Mouse (Mus musculus) kidney, embryonic 14.5 days (tissue): ENCODE results near the gene 2310009B15Rik. TPM values are rescaled to one million over a fixed set of nuclear protein-coding genes. Genes with fewer than 3 reads are reported as not detected.

ENCODE experiments used
- ATAC-seq: fragments of 200-750 bp; cut with Nextera tagmentation; 2 replicates; pipeline ENCODE4 v1.8.0; 2017; ENCODE audit warnings: moderate number of reproducible peaks, mild to moderate bottlenecking, moderate TSS enrichment, moderate library complexity; ENCODE audit not compliant: low FRiP score, low TSS enrichment
- H3K27ac ChIP-seq: fragments of 300-500 bp; sonication (generic); 2 replicates; pipeline ENCODE4 v1.5.1; 2014; ENCODE audit warnings: low read depth, mild to moderate bottlenecking, low read length, moderate library complexity, mixed read lengths
- H3K27me3 ChIP-seq: fragments of 300-500 bp; sonication (generic); 2 replicates; pipeline ENCODE4 v1.6.1; 2014; ENCODE audit warnings: mild to moderate bottlenecking, low read length; ENCODE audit not compliant: control insufficient read depth, insufficient read depth
- H3K36me3 ChIP-seq: fragments of 300-500 bp; sonication (generic); 2 replicates; pipeline ENCODE4 v1.6.1; 2014; ENCODE audit warnings: low read length, mixed read lengths; ENCODE audit not compliant: control insufficient read depth, insufficient read depth
- H3K4me1 ChIP-seq: fragments of 300-500 bp; sonication (generic); 2 replicates; pipeline ENCODE4 v1.6.1; 2014; ENCODE audit warnings: low read length, mixed read lengths; ENCODE audit not compliant: control insufficient read depth, insufficient read depth
- H3K4me2 ChIP-seq: fragments of 300-500 bp; sonication (generic); replicated peaks from 2 replicates; pipeline ENCODE4 v1.6.1; 2014; ENCODE audit warnings: low read depth, mild to moderate bottlenecking, low read length
- H3K4me3 ChIP-seq: fragments of 300-500 bp; sonication (generic); 2 replicates; pipeline ENCODE4 v1.5.1; 2014; ENCODE audit warnings: mild to moderate bottlenecking, low read length
- H3K9ac ChIP-seq: fragments of 300-500 bp; sonication (generic); 2 replicates; pipeline ENCODE4 v1.6.1; 2014; ENCODE audit warnings: low read depth, mild to moderate bottlenecking, low read length, moderate library complexity
- H3K9me3 ChIP-seq: fragments of 300-500 bp; sonication (generic); 2 replicates; pipeline ENCODE4 v1.6.1; 2016; ENCODE audit warnings: low read length; ENCODE audit not compliant: control insufficient read depth
- WGBS: fragments of 180-500 bp; shearing (Covaris S2); extraction: QIAGEN DNeasy Blood & Tissue Kit; methylation state at CpG from one replicate; pipeline ENCODE4 v1.1.7; 2014; 5-methylcytosine and 5-hydroxymethylcytosine counted together
- polyA plus RNA-seq: library from polyadenylated mRNA; unstranded; fragments of >200 nt; fragmentation: Nextera tagmentation; extraction: Ambion mirVana; gene quantifications from 2 replicates; pipeline ENCODE4 v1.2.1, GENCODE M21; 2014

2310009B15Rik gene
- polyA plus RNA-seq, 1 experiment from 2014 or later: 47.8 TPM

- H3K27me3 ChIP-seq: peaks cover 48% of the 10 kb centered on the region
- H3K9ac ChIP-seq: no peak overlapping the region
- H3K36me3 ChIP-seq: no peaks in the 10 kb centered on the region; the same call in 1 of the 2 replicates
- H3K4me1 ChIP-seq: 0 out of 2 replicates have a peak, but pooled peaks cover 8% of the 10 kb centered on the region
- ATAC-seq: no peak
- H3K4me3 ChIP-seq: no peak overlapping the region
- H3K9me3 ChIP-seq: no peaks in the 10 kb centered on the region
- H3K27ac ChIP-seq: no peak overlapping the region
- H3K4me2 ChIP-seq: no peak overlapping the region
- WGBS: 100% methylated on average over 1 of the region's 1 CpGs
Measured at GRCm38 (mm10) chr1:138850823-138851222, 5.8 kb downstream of the 2310009B15Rik start.

GRCm38 (mm10) chr1:138850161-138850539, 6.5 kb downstream of the 2310009B15Rik start:
- H3K27me3 ChIP-seq: peaks cover 54% of the 10 kb centered on the region
- 36% methylated on average over 2 of the region's 4 CpGs for WGBS

GRCm38 (mm10) chr1:138849531-138850160, 7.0 kb downstream of the 2310009B15Rik start:
- ATAC-seq: no peak
- Histone ChIP-seq H3K4me1 (0 out of 2 replicates have a peak, but pooled peaks cover 8% of the 10 kb centered on the region), H3K9ac (no peak overlapping the region), H3K27me3 (peaks cover 59% of the 10 kb centered on the region), H3K27ac (no peak overlapping the region), H3K4me3 (no peak overlapping the region), H3K4me2 (no peak overlapping the region), H3K36me3 (no peaks in the 10 kb centered on the region; the same call in 1 of the 2 replicates), H3K9me3 (no peaks in the 10 kb centered on the region)
- 7% methylated on average over 8 of the region's 8 CpGs for WGBS

More at GRCm38 (mm10) chr1:138850161-138850539, 6.5 kb downstream of the 2310009B15Rik start:
- Histone ChIP-seq H3K9me3 (no peaks in the 10 kb centered on the region), H3K4me2 (no peak overlapping the region), H3K4me3 (no peak overlapping the region), H3K9ac (no peak overlapping the region), H3K27ac (no peak overlapping the region), H3K4me1 (0 out of 2 replicates have a peak, but pooled peaks cover 8% of the 10 kb centered on the region), H3K36me3 (no peaks in the 10 kb centered on the region; the same call in 1 of the 2 replicates)
- no peak for ATAC-seq

- Histone ChIP-seq H3K9me3 (no peaks in the 10 kb centered on the region), H3K27me3 (peaks cover 68% of the 10 kb centered on the region), H3K4me2 (peak within 1 kb of the TSS; percentile 48), H3K4me1 (0 out of 2 replicates have a peak, but pooled peaks cover 8% of the 10 kb centered on the region), H3K36me3 (no peaks in the 10 kb centered on the region; the same call in 1 of the 2 replicates), H3K9ac (0 out of 2 replicates have a peak within 1 kb of the TSS, but pooled peaks have one; percentile 12), H3K27ac (no peak within 1 kb of the TSS), H3K4me3 (peak within 1 kb of the TSS; percentile 32)
- ATAC-seq: peak; percentile 65
- under 1% methylated on average over 31 of the region's 33 CpGs for WGBS
Measured at GRCm38 (mm10) chr1:138848511-138849109, 8.0 kb downstream of the 2310009B15Rik start, which contains the start of gene Lhx9. TSS of gene Lhx9 (minus strand) at chr1:138848577.

GRCm38 (mm10) chr1:138848026-138848425, 8.6 kb downstream of the 2310009B15Rik start:
- WGBS: under 1% methylated on average over 16 of the region's 16 CpGs
- Histone ChIP-seq H3K27ac (no peak overlapping the region), H3K27me3 (peaks cover 73% of the 10 kb centered on the region)

GRCm38 (mm10) chr1:138847146-138847545, 9.5 kb downstream of the 2310009B15Rik start:
- Histone ChIP-seq H3K4me1 (0 out of 2 replicates have a peak, but pooled peaks cover 8% of the 10 kb centered on the region), H3K9ac (no peak overlapping the region), H3K9me3 (no peaks in the 10 kb centered on the region), H3K36me3 (no peaks in the 10 kb centered on the region; the same call in 1 of the 2 replicates), H3K4me3 (no peak overlapping the region), H3K27ac (no peak overlapping the region), H3K4me2 (peak overlapping the region; percentile 15; the same call in 1 of the 2 replicates), H3K27me3 (peaks cover 80% of the 10 kb centered on the region)
- under 1% methylated on average over 21 of the region's 21 CpGs for WGBS
- ATAC-seq: no peak

More at GRCm38 (mm10) chr1:138848026-138848425, 8.6 kb downstream of the 2310009B15Rik start:
- H3K36me3 ChIP-seq: no peaks in the 10 kb centered on the region; the same call in 1 of the 2 replicates
- H3K4me1 ChIP-seq: 0 out of 2 replicates have a peak, but pooled peaks cover 8% of the 10 kb centered on the region
- peak overlapping the region; percentile 48 for H3K4me2 ChIP-seq
- no peaks in the 10 kb centered on the region for H3K9me3 ChIP-seq
- H3K4me3 ChIP-seq: peak overlapping the region; percentile 32
- no peak overlapping the region for H3K9ac ChIP-seq
- peak; percentile 21; the same call in 1 of the 2 replicates for ATAC-seq

- Histone ChIP-seq H3K9ac (no peak overlapping the region), H3K27ac (no peak overlapping the region), H3K4me1 (peaks cover 8% of the 10 kb centered on the region; the same call in 1 of the 2 replicates), H3K27me3 (peaks cover 80% of the 10 kb centered on the region), H3K9me3 (no peaks in the 10 kb centered on the region), H3K4me3 (no peak overlapping the region), H3K36me3 (no peaks in the 10 kb centered on the region; the same call in 1 of the 2 replicates), H3K4me2 (no peak overlapping the region)
- WGBS: 5% methylated on average over 9 of the region's 9 CpGs
- ATAC-seq: no peak
Measured at GRCm38 (mm10) chr1:138846581-138846980, 10.1 kb downstream of the 2310009B15Rik start.

GRCm38 (mm10) chr1:138846131-138846530, 10.5 kb downstream of the 2310009B15Rik start:
- no peak overlapping the region for H3K27ac ChIP-seq
- H3K4me1 ChIP-seq: peaks cover 8% of the 10 kb centered on the region; the same call in 1 of the 2 replicates
- H3K27me3 ChIP-seq: peaks cover 80% of the 10 kb centered on the region
- no peak overlapping the region for H3K9ac ChIP-seq
- no peak overlapping the region for H3K4me3 ChIP-seq
- no peaks in the 10 kb centered on the region for H3K36me3 ChIP-seq
- H3K4me2 ChIP-seq: no peak overlapping the region
- no peak for ATAC-seq
- WGBS: 4% methylated on average over 12 of the region's 12 CpGs
- H3K9me3 ChIP-seq: no peaks in the 10 kb centered on the region
